Mouse (Mus musculus): Measurements from ENCODE around the gene Zhx3.

- no peak for TF ChIP-seq POLR2A (IDR thresholded peaks at IDR 0.05; ENCODE audit: insufficient read depth, low read length)
- no peak for TF ChIP-seq CTCF (IDR thresholded peaks at IDR 0.05; ENCODE audit: low read depth, low read length)
- TF ChIP-seq EP300 (IDR thresholded peaks at IDR 0.05; ENCODE audit: insufficient read depth, low read depth, low read length): no peak
Observed at GRCm38 (mm10) chr2:160891045-160891444, 18.2 kb upstream of the Zhx3 start.
